Comparison of ENCODE assay signal across 27 mouse cellular contexts in genomic region chr1:159429926-159430325, GRCm38 (mm10).
"Had no signal": no experiment of that assay in that cellular context is flagged by ENCODE, and none has a peak within 500 bp of the region (broad histone marks: within the 10 kb centered on the region; RNA-seq: fewer than 3 reads in every experiment).

No protein-coding gene starts in this region.

- H3K27me3 ChIP-seq: embryonic facial prominence, embryonic 12.5 days; embryonic facial prominence, embryonic 13.5 days; embryonic facial prominence, embryonic 15.5 days; forebrain, embryonic 12.5 days; forebrain, embryonic 13.5 days; forebrain, embryonic 15.5 days had no signal

- H3K4me3 ChIP-seq: embryonic facial prominence, embryonic 10.5 days; embryonic facial prominence, embryonic 12.5 days; embryonic facial prominence, embryonic 13.5 days; embryonic facial prominence, embryonic 15.5 days; erythroblast, embryonic 14.5 days; forebrain, embryonic 10.5 days; forebrain, embryonic 12.5 days; forebrain, embryonic 13.5 days; forebrain, embryonic 15.5 days; gastrocnemius, adult 2 months; heart, adult 2 months; heart, embryonic 10.5 days had no signal

- H3K9me3 ChIP-seq: embryonic facial prominence, embryonic 10.5 days; embryonic facial prominence, embryonic 12.5 days; embryonic facial prominence, embryonic 13.5 days; embryonic facial prominence, embryonic 15.5 days; forebrain, embryonic 10.5 days; forebrain, embryonic 12.5 days; forebrain, embryonic 13.5 days; forebrain, embryonic 15.5 days; heart, embryonic 10.5 days had no signal

- H3K27ac ChIP-seq: embryonic facial prominence, embryonic 10.5 days; embryonic facial prominence, embryonic 12.5 days; embryonic facial prominence, embryonic 13.5 days; embryonic facial prominence, embryonic 15.5 days; forebrain, embryonic 10.5 days; forebrain, embryonic 12.5 days; forebrain, embryonic 13.5 days; forebrain, embryonic 15.5 days; gastrocnemius, adult 2 months; heart, adult 2 months; heart, embryonic 10.5 days had no signal

- H3K36me3 ChIP-seq: embryonic facial prominence, embryonic 10.5 days; embryonic facial prominence, embryonic 12.5 days; embryonic facial prominence, embryonic 13.5 days; embryonic facial prominence, embryonic 15.5 days; forebrain, embryonic 10.5 days; forebrain, embryonic 12.5 days; forebrain, embryonic 15.5 days; heart, embryonic 10.5 days had no signal

- DNase-seq: cerebellum, adult 9-10 months; cerebellum, adult 9-11 months; cerebellum, postnatal 10 days; cerebellum, postnatal 14 days; cerebellum, postnatal 25 days; embryo, embryonic 11 days; forebrain, postnatal 0 days; gastrocnemius, adult 2 months; gastrocnemius, postnatal 10 days; gastrocnemius, postnatal 14 days; gastrocnemius, postnatal 25 days; gastrocnemius, postnatal 36 days; heart, adult 18-20 months; heart, adult 2 months had no signal

- H3K9ac ChIP-seq: embryonic facial prominence, embryonic 12.5 days; embryonic facial prominence, embryonic 13.5 days; embryonic facial prominence, embryonic 15.5 days; forebrain, embryonic 12.5 days; forebrain, embryonic 13.5 days; forebrain, embryonic 15.5 days; forebrain, postnatal 0 days had no signal

- ATAC-seq: forebrain, embryonic 13.5 days; forebrain, embryonic 14.5 days; forebrain, embryonic 15.5 days; forebrain, embryonic 16.5 days; forebrain, postnatal 0 days had no signal

- H3K4me2 ChIP-seq: embryonic facial prominence, embryonic 12.5 days; embryonic facial prominence, embryonic 13.5 days; embryonic facial prominence, embryonic 15.5 days; forebrain, embryonic 12.5 days; forebrain, embryonic 13.5 days; forebrain, embryonic 15.5 days; heart, embryonic 11.5 days had no signal

- H3K4me1 ChIP-seq: embryonic facial prominence, embryonic 10.5 days; embryonic facial prominence, embryonic 12.5 days; embryonic facial prominence, embryonic 13.5 days; embryonic facial prominence, embryonic 15.5 days; forebrain, embryonic 10.5 days; forebrain, embryonic 12.5 days; forebrain, embryonic 13.5 days; forebrain, embryonic 15.5 days; heart, embryonic 10.5 days had no signal
